Mouse (Mus musculus): ENCODE results near the gene Slc35e3. TPM values are rescaled to one million over a fixed set of nuclear protein-coding genes. Genes with fewer than 3 reads are reported as not detected.

The Slc35e3 gene
- polyA plus RNA-seq, 1 experiment from 2014 or later = 13.0 TPM

- Histone ChIP-seq H3K4me1 (ENCODE audit: control insufficient read depth, insufficient read depth, low read length) (no peaks in the 10 kb centered on the region), H3K27me3 (ENCODE audit: control insufficient read depth, insufficient read depth, low read length) (no peaks in the 10 kb centered on the region), H3K9me3 (ENCODE audit: control insufficient read depth, low read depth, low read length) (no peaks in the 10 kb centered on the region), H3K9ac (replicated peaks; ENCODE audit: low read depth, low read length) (no peak overlapping the region), H3K4me2 (replicated peaks; ENCODE audit: low read depth, low read length) (no peak overlapping the region), H3K36me3 (ENCODE audit: control insufficient read depth, insufficient read depth, low read length) (peaks cover 71% of the 10 kb centered on the region), H3K27ac (ENCODE audit: low read length) (no peak overlapping the region), H3K4me3 (ENCODE audit: low read depth, low read length) (no peak overlapping the region)
- ATAC-seq (ENCODE audit: insufficient number of reproducible peaks, insufficient read depth, low FRiP score, low read depth) = no peak
- WGBS = 89% methylated on average over 13 of the region's 13 CpGs
Measured at GRCm38 (mm10) chr10:117755086-117755798, 9.1 kb upstream of the Slc35e3 start.

- no peaks in the 10 kb centered on the region for H3K27me3 ChIP-seq (ENCODE audit: control insufficient read depth, insufficient read depth, low read length)
- ATAC-seq (ENCODE audit: insufficient number of reproducible peaks, insufficient read depth, low FRiP score, low read depth) = no peak
- whole genome bisulfite sequencing = 96% methylated on average over 7 of the region's 7 CpGs
- no peak overlapping the region for H3K4me3 ChIP-seq (ENCODE audit: low read depth, low read length)
- H3K4me1 ChIP-seq (ENCODE audit: control insufficient read depth, insufficient read depth, low read length) = no peaks in the 10 kb centered on the region
- H3K9ac ChIP-seq (replicated peaks; ENCODE audit: low read depth, low read length) = no peak overlapping the region
- H3K27ac ChIP-seq (ENCODE audit: low read length) = no peak overlapping the region
- H3K36me3 ChIP-seq (ENCODE audit: control insufficient read depth, insufficient read depth, low read length) = peaks cover 70% of the 10 kb centered on the region
- no peaks in the 10 kb centered on the region for H3K9me3 ChIP-seq (ENCODE audit: control insufficient read depth, low read depth, low read length)
- no peak overlapping the region for H3K4me2 ChIP-seq (replicated peaks; ENCODE audit: low read depth, low read length)
Measured at GRCm38 (mm10) chr10:117754609-117754940, 8.4 kb upstream of the Slc35e3 start.

- no peak overlapping the region for H3K9ac ChIP-seq (replicated peaks; ENCODE audit: low read depth, low read length)
- H3K27ac ChIP-seq (ENCODE audit: low read length) = no peak overlapping the region
- no peaks in the 10 kb centered on the region for H3K9me3 ChIP-seq (ENCODE audit: control insufficient read depth, low read depth, low read length)
- peaks cover 69% of the 10 kb centered on the region for H3K36me3 ChIP-seq (ENCODE audit: control insufficient read depth, insufficient read depth, low read length)
- no peaks in the 10 kb centered on the region for H3K27me3 ChIP-seq (ENCODE audit: control insufficient read depth, insufficient read depth, low read length)
- no peaks in the 10 kb centered on the region for H3K4me1 ChIP-seq (ENCODE audit: control insufficient read depth, insufficient read depth, low read length)
- 93% methylated on average over 8 of the region's 8 CpGs for WGBS
- no peak for ATAC-seq (ENCODE audit: insufficient number of reproducible peaks, insufficient read depth, low FRiP score, low read depth)
- H3K4me3 ChIP-seq (ENCODE audit: low read depth, low read length) = no peak overlapping the region
- no peak overlapping the region for H3K4me2 ChIP-seq (replicated peaks; ENCODE audit: low read depth, low read length)
Measured at GRCm38 (mm10) chr10:117753711-117754608, 7.8 kb upstream of the Slc35e3 start.

- no peak overlapping the region for H3K9ac ChIP-seq (replicated peaks; ENCODE audit: low read depth, low read length)
- no peaks in the 10 kb centered on the region for H3K27me3 ChIP-seq (ENCODE audit: control insufficient read depth, insufficient read depth, low read length)
- H3K36me3 ChIP-seq (ENCODE audit: control insufficient read depth, insufficient read depth, low read length) = peaks cover 64% of the 10 kb centered on the region
- ATAC-seq (ENCODE audit: insufficient number of reproducible peaks, insufficient read depth, low FRiP score, low read depth) = no peak
- 95% methylated on average over 5 of the region's 5 CpGs for WGBS
- H3K4me3 ChIP-seq (ENCODE audit: low read depth, low read length) = no peak overlapping the region
- no peaks in the 10 kb centered on the region for H3K4me1 ChIP-seq (ENCODE audit: control insufficient read depth, insufficient read depth, low read length)
- no peak overlapping the region for H3K27ac ChIP-seq (ENCODE audit: low read length)
- H3K9me3 ChIP-seq (ENCODE audit: control insufficient read depth, low read depth, low read length) = no peaks in the 10 kb centered on the region
- no peak overlapping the region for H3K4me2 ChIP-seq (replicated peaks; ENCODE audit: low read depth, low read length)
Measured at GRCm38 (mm10) chr10:117752851-117753647, 6.9 kb upstream of the Slc35e3 start.

GRCm38 (mm10) chr10:117752304-117752821 lies 6.2 kb upstream of the Slc35e3 start:
- Histone ChIP-seq H3K27ac (ENCODE audit: low read length) (no peak overlapping the region), H3K27me3 (ENCODE audit: control insufficient read depth, insufficient read depth, low read length) (no peaks in the 10 kb centered on the region), H3K9ac (replicated peaks; ENCODE audit: low read depth, low read length) (no peak overlapping the region), H3K4me3 (ENCODE audit: low read depth, low read length) (no peak overlapping the region), H3K36me3 (ENCODE audit: control insufficient read depth, insufficient read depth, low read length) (peaks cover 57% of the 10 kb centered on the region), H3K4me2 (replicated peaks; ENCODE audit: low read depth, low read length) (no peak overlapping the region), H3K4me1 (ENCODE audit: control insufficient read depth, insufficient read depth, low read length) (no peaks in the 10 kb centered on the region), H3K9me3 (ENCODE audit: control insufficient read depth, low read depth, low read length) (no peaks in the 10 kb centered on the region)
- ATAC-seq (ENCODE audit: insufficient number of reproducible peaks, insufficient read depth, low FRiP score, low read depth) = no peak
- 93% methylated on average over 7 of the region's 7 CpGs for WGBS

- no peak for ATAC-seq (ENCODE audit: insufficient number of reproducible peaks, insufficient read depth, low FRiP score, low read depth)
- no peak overlapping the region for H3K4me2 ChIP-seq (replicated peaks; ENCODE audit: low read depth, low read length)
- H3K4me1 ChIP-seq (ENCODE audit: control insufficient read depth, insufficient read depth, low read length) = no peaks in the 10 kb centered on the region
- H3K36me3 ChIP-seq (ENCODE audit: control insufficient read depth, insufficient read depth, low read length) = peaks cover 51% of the 10 kb centered on the region
- H3K9ac ChIP-seq (replicated peaks; ENCODE audit: low read depth, low read length) = no peak overlapping the region
- H3K4me3 ChIP-seq (ENCODE audit: low read depth, low read length) = no peak overlapping the region
- H3K27ac ChIP-seq (ENCODE audit: low read length) = no peak overlapping the region
- no peaks in the 10 kb centered on the region for H3K9me3 ChIP-seq (ENCODE audit: control insufficient read depth, low read depth, low read length)
- WGBS = 96% methylated on average over 6 of the region's 6 CpGs
- no peaks in the 10 kb centered on the region for H3K27me3 ChIP-seq (ENCODE audit: control insufficient read depth, insufficient read depth, low read length)
Measured at GRCm38 (mm10) chr10:117751744-117752143, 5.6 kb upstream of the Slc35e3 start.

GRCm38 (mm10) chr10:117751282-117751610 lies 5.1 kb upstream of the Slc35e3 start:
- no peak for ATAC-seq (ENCODE audit: insufficient number of reproducible peaks, insufficient read depth, low FRiP score, low read depth)

GRCm38 (mm10) chr10:117750529-117751281 lies 4.5 kb upstream of the Slc35e3 start:
- Histone ChIP-seq H3K4me3 (ENCODE audit: low read depth, low read length) (no peak overlapping the region), H3K4me2 (replicated peaks; ENCODE audit: low read depth, low read length) (no peak overlapping the region), H3K9ac (replicated peaks; ENCODE audit: low read depth, low read length) (no peak overlapping the region), H3K4me1 (ENCODE audit: control insufficient read depth, insufficient read depth, low read length) (no peaks in the 10 kb centered on the region), H3K27me3 (ENCODE audit: control insufficient read depth, insufficient read depth, low read length) (no peaks in the 10 kb centered on the region), H3K27ac (ENCODE audit: low read length) (no peak overlapping the region), H3K36me3 (ENCODE audit: control insufficient read depth, insufficient read depth, low read length) (peaks cover 42% of the 10 kb centered on the region), H3K9me3 (ENCODE audit: control insufficient read depth, low read depth, low read length) (no peaks in the 10 kb centered on the region)
- WGBS = 95% methylated on average over 5 of the region's 5 CpGs
- no peak for ATAC-seq (ENCODE audit: insufficient number of reproducible peaks, insufficient read depth, low FRiP score, low read depth)

More at GRCm38 (mm10) chr10:117751282-117751610, 5.1 kb upstream of the Slc35e3 start:
- Histone ChIP-seq H3K27me3 (ENCODE audit: control insufficient read depth, insufficient read depth, low read length) (no peaks in the 10 kb centered on the region), H3K4me1 (ENCODE audit: control insufficient read depth, insufficient read depth, low read length) (no peaks in the 10 kb centered on the region), H3K4me2 (replicated peaks; ENCODE audit: low read depth, low read length) (no peak overlapping the region), H3K27ac (ENCODE audit: low read length) (no peak overlapping the region), H3K9me3 (ENCODE audit: control insufficient read depth, low read depth, low read length) (no peaks in the 10 kb centered on the region), H3K36me3 (ENCODE audit: control insufficient read depth, insufficient read depth, low read length) (peaks cover 47% of the 10 kb centered on the region), H3K4me3 (ENCODE audit: low read depth, low read length) (no peak overlapping the region), H3K9ac (replicated peaks; ENCODE audit: low read depth, low read length) (no peak overlapping the region)
- 95% methylated on average over 14 of the region's 14 CpGs for WGBS

Data from stomach, embryonic 14.5 days (tissue).